Mouse (Mus musculus) heart, postnatal 25 days (tissue): ENCODE data around the gene Fgfbp3. TPM values are rescaled to one million over a fixed set of nuclear protein-coding genes. Genes with fewer than 3 reads are reported as not detected.
"Not testable (repeated sequence)": the region's sequence is repeated elsewhere in the genome, so short reads cannot be mapped to it uniquely, and the experiment has no call there.

Experiments used
- DNase-seq: peaks from one replicate; pipeline ENCODE4 v3.0.0; 2022; ENCODE audit warnings: low spot score
- intact Hi-C: fragments of 180-260 bp; cut with DNase I; formaldehyde crosslinking; loops from one replicate; pipeline ENCODE4 v1.15.1; 2025
- total RNA-seq, 2 experiments: library from RNA; stranded (reverse); gene quantifications; 2 replicates each; pipeline ENCODE4 v1.2.3; 2021

Fgfbp3 gene
- 1 to 10 TPM; 1.7 to 2.3 TPM for total RNA-seq

DNA sequence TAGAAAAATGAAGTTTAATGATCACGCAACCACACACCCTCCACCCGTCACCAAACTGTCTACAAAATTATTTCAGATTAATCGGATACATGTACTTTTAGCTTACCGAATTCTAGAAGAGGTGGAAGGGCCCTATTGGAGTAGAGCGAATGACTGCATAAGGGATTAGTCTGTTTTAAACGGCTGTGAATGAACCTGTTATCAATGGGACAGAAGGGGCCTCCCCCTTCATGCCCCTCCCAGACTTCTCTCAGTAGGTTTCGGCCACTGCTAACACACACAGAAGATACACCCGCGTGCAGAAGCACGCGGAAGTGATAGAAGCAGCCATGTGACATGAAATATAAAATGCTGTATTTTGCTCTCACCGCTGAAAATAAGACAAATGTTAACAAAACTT, at the start of gene Fgfbp3:
TSS of gene Fgfbp3 (minus strand) at position 150 of the 400 bp plus-strand sequence.
- no peak for DNase-seq

DNA sequence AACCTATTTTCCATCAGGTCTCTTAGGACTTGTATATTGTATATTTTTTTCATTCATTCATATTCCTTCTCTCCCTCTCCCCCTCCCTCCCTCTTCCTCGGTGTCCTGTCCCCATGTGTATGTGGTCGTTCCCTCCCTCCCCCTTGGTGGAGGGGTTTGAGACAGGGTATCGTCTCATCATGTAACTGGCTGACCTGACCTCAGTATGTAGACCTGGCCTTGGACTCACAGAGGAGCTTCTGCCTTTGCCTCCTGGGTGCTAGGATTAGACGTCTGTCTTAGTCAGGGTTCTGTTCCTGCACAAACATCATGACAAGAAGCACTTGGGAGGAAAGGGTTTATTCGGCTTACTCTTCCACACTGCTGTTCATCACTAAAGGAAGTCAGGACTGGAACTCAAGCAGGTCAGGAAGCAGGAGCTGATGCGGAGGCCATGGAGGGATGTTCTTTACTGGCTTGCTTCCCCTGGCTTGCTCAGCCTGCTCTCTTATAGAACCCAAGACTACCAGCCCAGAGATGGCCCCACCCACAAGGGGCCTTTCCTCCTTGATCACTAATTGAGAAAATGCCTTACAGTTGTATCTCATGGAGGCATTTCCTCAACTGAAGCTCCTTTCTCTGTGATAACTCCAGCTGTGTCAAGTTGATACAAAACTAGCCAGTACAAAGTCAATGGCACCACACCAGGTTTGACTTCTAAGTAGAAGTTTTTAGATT, 43.3 kb upstream of the Fgfbp3 start:
- intact Hi-C loops: not testable (repeated sequence)

More for the DNA sequence above, at the start of gene Fgfbp3:
- intact Hi-C loops: loop anchor here (5.0 kb wide), 1 partner anchor 288 kb away; the partner anchor contains the start of genes Cpeb3 and March5

GRCm38 (mm10) chr19:36961320-36961719, 41.9 kb upstream of the Fgfbp3 start:
- intact Hi-C loops: no loop called here

More for the DNA sequence above, 43.3 kb upstream of the Fgfbp3 start:
- DNase-seq: not testable (repeated sequence)

GRCm38 (mm10) chr19:36958331-36958730, 38.9 kb upstream of the Fgfbp3 start:
- intact Hi-C loops: no loop called here
- DNase-seq: no peak

More at GRCm38 (mm10) chr19:36961320-36961719, 41.9 kb upstream of the Fgfbp3 start:
- no peak for DNase-seq

GRCm38 (mm10) chr19:36953637-36954206, 34.3 kb upstream of the Fgfbp3 start:
- no peak for DNase-seq
- intact Hi-C loops: no loop called here

GRCm38 (mm10) chr19:36940064-36940463, 20.6 kb upstream of the Fgfbp3 start:
- no peak for DNase-seq
- intact Hi-C loops: no loop called here

DNA sequence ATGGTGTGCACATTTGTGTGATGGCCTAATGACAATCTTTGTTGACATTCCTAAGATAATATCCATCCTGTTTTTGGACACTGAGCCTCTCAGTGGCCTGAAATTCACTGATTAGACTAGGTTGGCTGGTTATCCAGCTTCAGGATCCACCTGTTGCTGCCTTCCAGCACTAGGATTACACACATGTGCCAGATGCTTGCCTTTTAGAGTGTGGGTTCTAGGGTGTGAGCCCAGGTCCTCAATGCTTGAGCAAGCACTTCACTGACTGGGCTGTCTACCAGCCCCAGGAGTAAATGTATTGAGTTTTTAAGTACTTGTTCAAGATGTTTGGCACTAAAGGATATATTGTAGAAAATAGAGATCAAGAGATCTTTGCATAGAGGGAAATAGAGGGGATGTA, 18.6 kb upstream of the Fgfbp3 start:
- intact Hi-C loops: no loop called here
- DNase-seq: no peak

GRCm38 (mm10) chr19:36936285-36936684, 16.9 kb upstream of the Fgfbp3 start:
- DNase-seq: no peak
- intact Hi-C loops: no loop called here

DNA sequence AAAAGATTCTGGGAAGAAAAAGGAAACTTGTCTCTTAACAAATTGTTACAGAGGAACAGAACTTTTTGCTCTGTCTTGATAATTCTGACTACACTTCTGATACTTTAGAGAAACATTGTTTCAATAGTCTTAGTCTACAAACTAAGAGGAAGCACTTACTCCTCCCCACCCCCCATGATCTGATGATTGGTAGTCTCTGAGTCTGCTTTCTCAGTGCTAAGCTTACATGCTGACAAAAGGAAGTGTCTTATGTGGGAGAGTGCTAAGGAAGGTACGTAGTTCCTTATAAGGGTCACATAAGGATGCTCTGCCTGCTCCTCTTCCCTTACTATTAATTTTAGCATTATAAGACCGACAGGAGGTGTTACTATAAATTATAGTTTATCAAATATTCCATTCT, 13.2 kb upstream of the Fgfbp3 start:
- intact Hi-C loops: no loop called here
- DNase-seq: no peak

DNA sequence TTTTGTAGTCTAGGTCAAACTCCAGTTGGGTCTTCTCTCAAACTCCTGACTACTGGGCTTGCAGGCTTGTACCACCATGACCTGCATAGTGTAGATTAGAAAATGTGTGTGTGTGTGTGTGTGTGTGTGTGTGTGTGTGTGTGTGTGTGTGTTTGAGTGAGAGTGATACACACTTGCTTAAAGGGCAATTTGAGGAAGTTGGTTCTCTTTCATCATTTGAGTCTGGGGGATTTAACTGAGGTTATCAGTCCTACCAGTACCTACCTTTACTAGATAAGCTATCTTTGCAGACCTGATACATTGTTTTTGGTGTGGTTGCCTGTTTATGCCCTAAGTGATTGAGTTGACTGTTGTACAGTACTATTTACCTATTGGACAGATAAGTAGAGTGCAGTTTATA, 12.7 kb upstream of the Fgfbp3 start:
- DNase-seq: no peak
- intact Hi-C loops: no loop called here

GRCm38 (mm10) chr19:36929816-36930215, 10.4 kb upstream of the Fgfbp3 start:
- intact Hi-C loops: no loop called here
- no peak for DNase-seq

DNA sequence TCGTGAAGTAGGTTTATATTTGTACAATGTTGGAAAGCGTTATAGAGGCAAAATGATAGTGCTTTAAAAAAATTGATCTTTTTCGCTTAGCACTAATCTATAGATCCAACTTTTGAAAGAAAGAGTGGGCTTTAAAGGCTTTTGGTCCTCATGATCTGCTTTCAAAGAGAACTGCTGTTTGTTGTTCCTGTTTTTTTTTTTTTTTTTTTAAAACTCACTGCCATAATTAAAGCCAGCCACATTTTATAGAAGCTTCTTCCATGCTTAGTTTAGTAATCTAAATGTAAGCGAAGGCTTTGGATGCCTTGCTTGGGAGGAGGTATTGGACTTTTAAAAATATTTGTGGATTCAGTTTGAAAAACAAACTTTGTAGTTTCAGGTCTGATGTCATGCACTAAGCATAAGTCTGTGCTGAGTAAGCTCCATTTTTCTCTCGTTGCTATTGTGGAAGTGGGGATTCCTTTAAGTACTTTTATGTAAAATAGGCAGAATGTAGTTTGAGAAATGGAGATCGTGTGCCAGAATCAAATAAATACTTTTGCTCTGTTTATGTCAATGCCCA, 8.5 kb upstream of the Fgfbp3 start:
- intact Hi-C loops: no loop called here
- no peak for DNase-seq

- no peak for DNase-seq
- intact Hi-C loops: no loop called here
These were observed 7.3 kb upstream of the Fgfbp3 start for GRCm38 (mm10) chr19:36926553-36927236.

DNA sequence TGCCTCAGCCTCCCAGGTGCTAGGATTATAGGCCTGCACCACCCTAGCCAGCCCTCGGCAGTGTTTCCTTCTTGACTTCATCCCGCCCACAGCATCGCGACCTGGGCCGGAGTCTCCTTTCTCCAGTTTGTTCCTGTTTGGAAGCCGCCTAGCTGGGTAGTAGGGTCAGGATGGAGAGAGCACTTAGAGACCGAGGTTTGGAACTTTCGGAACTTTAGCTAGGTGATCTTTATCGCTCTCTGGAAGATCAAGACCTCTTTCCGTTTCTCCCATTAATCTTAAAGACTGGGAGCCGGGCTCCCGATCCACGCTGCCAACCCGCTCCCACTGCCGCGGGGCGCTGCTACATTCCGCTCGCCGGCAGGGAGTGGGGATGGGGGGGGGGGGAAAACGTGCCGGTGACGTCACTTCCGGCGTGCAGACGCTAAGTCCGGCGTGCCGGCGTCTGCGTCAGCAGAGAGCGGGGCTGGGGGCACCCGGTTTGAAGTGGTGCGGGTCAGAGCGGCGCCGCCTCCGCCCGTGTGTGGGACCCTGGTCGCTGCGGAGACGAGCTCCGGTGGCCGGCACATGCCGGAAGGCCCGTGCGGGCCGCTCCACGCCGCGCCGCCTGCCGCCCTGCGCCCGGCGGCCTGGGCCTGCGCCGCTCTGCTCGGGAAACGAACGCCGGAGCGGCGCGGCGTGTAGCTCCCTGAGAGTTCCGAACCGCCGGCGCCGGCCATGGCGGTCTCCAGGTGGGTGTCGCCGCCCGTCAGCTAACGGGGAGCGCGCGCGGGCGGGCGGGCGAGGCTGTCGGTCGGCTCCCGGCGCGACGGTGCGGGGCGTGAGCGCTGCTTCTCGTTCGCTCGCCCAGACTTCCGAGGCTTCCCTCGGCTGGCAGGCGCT, 6.5 kb upstream of the Fgfbp3 start, which contains the start of gene Btaf1:
TSS of gene Btaf1 (plus strand) at position 409 of the 882 bp plus-strand sequence.
- peak; percentile 73 for DNase-seq
- intact Hi-C loops: loop anchor here (2.0 kb wide), 1 partner anchor 109 kb away; no protein-coding TSS in a partner anchor

GRCm38 (mm10) chr19:36922936-36923335, 3.5 kb upstream of the Fgfbp3 start:
- DNase-seq: no peak
- intact Hi-C loops: loop anchor here (5.0 kb wide), 1 partner anchor 41 kb away; no protein-coding TSS in a partner anchor

- DNase-seq: no peak
These were observed 2.6 kb upstream of the Fgfbp3 start for GRCm38 (mm10) chr19:36922015-36922414.

GRCm38 (mm10) chr19:36918441-36919301, 744 bp downstream of the Fgfbp3 start:
- DNase-seq: peak; percentile 62
- intact Hi-C loops: loop anchor here (5.0 kb wide), 1 partner anchor 289 kb away; the partner anchor contains the start of genes Cpeb3 and March5

More at GRCm38 (mm10) chr19:36922015-36922414, 2.6 kb upstream of the Fgfbp3 start:
- intact Hi-C loops: loop anchor here (5.0 kb wide), 1 partner anchor 40 kb away; no protein-coding TSS in a partner anchor

DNA sequence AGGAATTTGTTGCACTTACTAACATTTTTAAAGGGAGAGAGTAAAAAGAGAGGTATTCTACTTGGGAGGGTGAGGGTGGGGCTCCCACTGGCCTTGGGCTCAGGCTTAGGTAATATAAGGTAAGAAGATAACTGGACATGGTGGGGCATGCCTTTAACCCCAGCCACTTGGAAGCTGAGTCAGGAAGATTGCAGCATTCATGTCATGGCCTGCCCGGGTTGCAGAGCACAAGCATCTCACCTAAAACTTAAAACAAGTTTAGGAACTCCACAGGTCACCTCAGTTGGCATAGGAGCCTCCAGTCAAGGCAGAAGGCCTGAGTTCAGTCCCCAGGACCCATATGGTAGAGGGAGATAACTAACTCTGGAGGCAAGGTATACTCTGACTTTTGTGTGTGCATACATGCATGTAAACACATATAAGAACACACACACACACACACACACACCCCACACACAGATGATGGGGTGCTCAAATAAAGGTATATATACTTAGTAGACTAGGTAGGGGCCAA, 2.5 kb downstream of the Fgfbp3 start:
- intact Hi-C loops: loop anchor here (1.0 to 5.0 kb wide), 2 partner anchors 290 to 459 kb away; partner anchors contain the start of genes Cpeb3, Kif11 and March5
- no peak for DNase-seq
